Mouse (Mus musculus): ENCODE measurements around the gene Smad6. TPM values are rescaled to one million over a fixed set of nuclear protein-coding genes. Genes with fewer than 3 reads are reported as not detected.
A peak's percentile ranks its signal among the peaks of the same experiment; 100 is the strongest.

The Smad6 gene
- total RNA-seq, 2 experiments from 2014 or later, result 9.8 to 13.6 TPM

GRCm38 (mm10) chr9:63927340-63928049 lies 94.4 kb downstream of the Smad6 start:
- peak; percentile 47 for DNase-seq (ENCODE audit: low spot score)
- intact Hi-C loops (cut with DNase I), result no loop called here

DNA sequence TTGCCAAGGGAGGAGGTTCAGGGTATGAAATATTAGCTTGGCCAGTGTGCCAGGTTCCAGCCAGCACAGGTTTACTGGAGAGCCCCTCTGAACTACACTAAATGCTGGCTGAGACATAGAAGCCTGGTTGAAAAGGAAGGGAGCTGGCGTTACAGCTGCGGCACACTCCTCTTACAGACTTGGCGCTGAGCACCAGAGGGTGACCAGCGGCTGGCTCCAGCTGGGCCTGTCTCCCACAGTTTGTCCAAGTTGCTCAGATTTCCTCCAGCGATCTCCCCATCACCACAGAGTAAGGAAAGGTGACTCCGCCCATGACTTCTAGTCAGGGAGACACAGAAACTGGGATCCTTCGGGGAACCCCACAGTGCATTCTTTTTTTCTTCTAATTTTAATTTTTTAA lies 95.5 kb downstream of the Smad6 start:
- intact Hi-C loops (cut with DNase I), result no loop called here
- DNase-seq (ENCODE audit: low spot score), result no peak

DNA sequence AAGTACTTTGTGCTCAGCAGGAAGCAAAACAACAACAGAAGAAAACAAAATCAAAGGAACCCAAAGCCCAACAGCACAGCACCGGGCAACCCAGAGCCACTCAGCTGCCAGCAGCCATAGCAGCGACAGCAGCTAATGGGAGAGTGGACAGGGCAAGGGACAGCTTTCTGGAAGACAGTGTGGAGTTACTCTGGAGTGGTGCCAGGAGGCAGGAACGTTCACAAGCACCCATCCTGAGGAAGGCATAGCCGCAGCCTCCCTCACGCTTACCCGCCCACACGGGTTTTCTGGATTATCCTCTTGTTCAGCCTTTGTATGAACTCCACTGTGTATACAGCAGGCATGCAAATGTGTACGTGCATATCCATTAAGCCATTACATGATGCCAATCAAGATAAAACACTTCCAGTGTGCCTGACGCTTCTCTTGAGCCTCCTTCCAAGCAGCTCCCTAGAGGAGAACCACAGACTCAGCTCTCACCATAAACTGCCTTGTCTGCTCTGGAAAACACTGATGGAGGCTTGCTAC lies 98.6 kb downstream of the Smad6 start:
- intact Hi-C loops (cut with DNase I), result no loop called here

GRCm38 (mm10) chr9:63919708-63920107 lies 102.2 kb downstream of the Smad6 start:
- no peak for DNase-seq (ENCODE audit: low spot score)
- intact Hi-C loops (cut with DNase I), result loop anchor here (5.0 kb wide), 1 partner anchor 38 kb away; no protein-coding TSS in a partner anchor

More for the DNA sequence above, 98.6 kb downstream of the Smad6 start:
- no peak for DNase-seq (ENCODE audit: low spot score)

DNA sequence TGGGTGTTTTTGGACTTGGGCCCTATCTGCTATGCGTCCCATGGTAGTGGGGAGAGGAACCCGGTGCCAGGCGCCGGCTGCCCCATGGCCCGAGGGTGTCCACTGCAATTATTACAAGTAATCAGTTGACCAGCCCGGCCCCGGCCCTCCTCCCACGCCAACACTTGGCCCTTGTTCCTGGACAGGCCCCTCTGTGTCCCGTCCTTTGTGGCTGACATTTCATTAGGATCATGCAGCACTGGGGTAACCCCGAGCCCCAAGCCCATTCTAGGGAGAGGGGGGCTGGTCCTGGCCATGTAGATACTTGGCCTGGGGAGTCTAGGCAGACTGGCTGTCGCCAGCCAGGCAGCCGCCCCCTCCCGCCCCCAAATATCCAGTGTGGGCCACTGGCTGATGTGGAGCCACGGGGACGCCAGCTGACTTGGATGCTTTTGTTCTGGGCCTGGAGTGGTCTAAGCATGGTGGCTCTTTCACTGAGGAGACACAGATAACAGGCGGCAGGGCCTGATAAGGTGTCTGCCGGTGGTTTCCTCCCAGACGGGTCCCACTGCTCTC lies 102.8 kb downstream of the Smad6 start:
- intact Hi-C loops (cut with DNase I), result loop anchor here (5.0 kb wide), 1 partner anchor 38 kb away; no protein-coding TSS in a partner anchor
- DNase-seq (ENCODE audit: low spot score), result peak; percentile 33

DNA sequence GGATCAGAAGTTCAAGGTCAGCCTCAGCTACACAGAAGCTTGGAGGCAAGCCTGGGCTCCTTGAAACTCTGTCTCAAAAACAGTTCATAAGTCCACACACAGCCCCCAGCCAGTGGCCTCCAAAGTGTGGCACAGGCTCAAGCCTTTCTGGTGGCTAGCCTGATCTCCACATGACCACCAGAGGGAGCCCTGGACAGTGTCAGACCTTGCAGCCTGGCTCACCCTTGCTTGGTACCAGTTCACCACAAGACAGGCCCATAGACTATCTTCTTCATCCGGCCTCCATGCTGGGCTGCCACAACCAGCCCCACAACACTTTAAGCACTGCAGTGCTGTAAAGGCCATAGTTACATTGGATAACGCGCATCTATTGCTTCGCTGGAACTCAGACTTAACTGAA lies 103.6 kb downstream of the Smad6 start:
- intact Hi-C loops (cut with DNase I), result loop anchor here (1.0 to 5.0 kb wide), 2 partner anchors 39 to 182 kb away; no protein-coding TSS in a partner anchor
- DNase-seq (ENCODE audit: low spot score), result peak; percentile 55

GRCm38 (mm10) chr9:63916441-63916840 lies 105.4 kb downstream of the Smad6 start:
- intact Hi-C loops (cut with DNase I), result loop anchor here (2.0 to 5.0 kb wide), 3 partner anchors 41 to 170 kb away; partner anchors contain the start of gene Smad6
- no peak for DNase-seq (ENCODE audit: low spot score)

DNA sequence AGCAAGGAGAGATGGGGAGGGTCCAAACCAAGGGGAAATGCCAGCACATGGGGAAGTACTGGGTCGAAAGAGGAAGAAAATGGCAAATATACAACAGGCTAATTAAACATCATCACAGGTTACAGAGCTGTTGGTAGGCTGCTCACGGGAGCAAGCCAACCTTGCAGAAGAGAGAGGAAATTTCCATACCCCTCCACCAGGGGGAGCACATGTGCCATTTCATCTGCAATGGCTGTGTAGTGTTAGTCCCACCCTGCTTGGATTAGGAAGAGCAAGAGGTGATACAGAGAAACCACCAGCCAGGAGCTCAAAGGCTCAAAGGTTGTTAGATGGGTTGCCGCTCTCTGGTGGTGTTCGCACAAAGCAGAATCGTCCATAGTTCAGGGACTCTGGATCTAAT lies 105.9 kb downstream of the Smad6 start:
- no peak for DNase-seq (ENCODE audit: low spot score)
- intact Hi-C loops (cut with DNase I), result loop anchor here (2.0 to 5.0 kb wide), 3 partner anchors 41 to 171 kb away; partner anchors contain the start of gene Smad6

DNA sequence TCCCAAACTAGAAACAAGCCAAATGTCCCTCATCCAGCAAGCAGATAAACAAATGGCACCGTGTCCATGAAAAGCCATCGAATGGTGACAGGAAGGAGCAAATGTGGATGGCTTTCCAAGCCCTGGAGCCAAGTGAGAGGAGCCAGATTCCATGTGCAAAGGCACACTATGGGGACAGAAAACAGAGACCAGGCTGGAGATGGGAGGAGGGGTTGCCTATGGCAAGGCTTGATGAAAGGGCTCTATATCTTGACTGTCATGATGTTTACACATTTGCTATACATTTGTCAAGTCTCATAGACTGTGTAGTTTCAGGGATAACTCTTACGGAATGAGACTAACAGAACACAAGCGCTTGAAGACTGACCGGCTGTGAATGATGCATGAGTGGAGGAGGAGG lies 106.9 kb downstream of the Smad6 start:
- intact Hi-C loops (cut with DNase I), result loop anchor here (5.0 kb wide), 1 partner anchor 42 kb away; no protein-coding TSS in a partner anchor
- no peak for DNase-seq (ENCODE audit: low spot score)

DNA sequence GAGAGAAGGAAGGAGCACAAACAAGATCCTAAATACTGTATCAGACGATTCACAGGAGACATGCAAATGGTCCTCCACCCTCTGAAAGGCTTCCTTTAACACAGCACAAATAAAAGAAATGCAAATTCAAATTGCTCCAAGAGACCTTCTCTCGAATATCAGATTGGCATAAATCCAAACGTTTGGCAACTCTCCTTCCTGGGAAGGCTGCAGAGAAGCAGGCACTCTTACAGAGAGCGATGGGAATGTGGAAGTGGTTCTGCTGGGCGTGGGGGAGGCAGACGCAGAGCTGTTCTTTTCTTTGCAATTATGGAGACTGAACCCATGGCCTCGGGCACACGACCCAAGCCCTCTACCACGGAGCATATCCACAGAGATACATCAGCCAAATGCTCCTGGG lies 109.8 kb downstream of the Smad6 start:
- intact Hi-C loops (cut with DNase I), result no loop called here
- no peak for DNase-seq (ENCODE audit: low spot score)

DNA sequence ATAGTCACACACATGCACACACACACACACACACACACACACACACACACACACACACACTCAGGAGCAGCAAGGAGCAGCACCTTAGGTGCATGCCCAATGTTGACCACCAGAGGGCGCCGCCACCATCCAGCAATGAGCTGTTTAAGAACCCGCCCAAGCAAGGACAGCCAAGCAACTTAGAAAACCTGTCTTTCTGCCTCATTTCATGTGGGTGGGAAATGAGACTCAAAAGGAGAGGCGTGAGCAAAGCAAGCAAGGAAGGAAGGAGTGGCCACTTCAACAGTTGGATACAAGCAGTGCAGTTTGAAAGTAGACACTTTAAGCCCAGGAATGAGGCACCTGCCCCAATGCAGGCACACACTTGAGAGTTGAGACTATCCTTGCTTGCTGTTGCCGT lies 112.2 kb downstream of the Smad6 start:
- DNase-seq (ENCODE audit: low spot score), result peak; percentile 34
- intact Hi-C loops (cut with DNase I), result no loop called here

DNA sequence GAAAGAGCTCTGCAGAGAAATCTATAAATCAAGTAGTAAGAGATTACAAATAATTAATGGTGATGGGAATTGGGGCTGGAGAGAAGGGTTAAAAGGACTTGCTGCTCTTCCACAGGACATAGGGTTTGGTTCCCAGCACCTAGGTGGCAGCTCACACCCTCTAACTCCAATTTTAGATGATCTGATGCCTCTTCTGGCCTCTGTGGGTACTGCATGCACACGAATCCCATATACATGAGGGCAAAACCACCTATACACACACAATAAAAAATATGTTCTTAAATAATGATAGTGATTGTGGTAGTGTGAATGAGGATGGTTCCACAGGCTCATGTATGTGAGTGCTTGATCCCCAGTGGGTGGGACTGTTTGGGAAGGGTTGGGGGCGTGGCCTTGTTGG lies 117.3 kb downstream of the Smad6 start:
- intact Hi-C loops (cut with DNase I), result no loop called here
- DNase-seq (ENCODE audit: low spot score), result no peak

Other genes with a start within 250 kb of the Smad6 start
- not detected for gene Lctl, start 95.1 kb upstream of the Smad6 start, total RNA-seq (2021)
- gene Zwilch, start 151.0 kb upstream of the Smad6 start, total RNA-seq (2021), result under 1 TPM; 0.42 to 0.62 TPM
- 100 to 1,000 TPM; 433 to 462 TPM for gene Rpl4, start 151.3 kb upstream of the Smad6 start, total RNA-seq (2021)
- gene Snapc5, start 157.2 kb upstream of the Smad6 start, total RNA-seq (2021), result 10 to 100 TPM; 21.6 to 23.5 TPM
- gene Uchl4, start 213.1 kb upstream of the Smad6 start, total RNA-seq (2021), result 1 to 10 TPM; 1.7 to 2.0 TPM
- 10 to 100 TPM; 49.6 to 55.2 TPM for gene Map2k1, start 231.6 kb upstream of the Smad6 start, total RNA-seq (2021)

Measured in heart, postnatal 25 days (tissue).